Mouse (Mus musculus) myocyte (in vitro differentiated cells): ENCODE results near the gene Tenm4. TPM values are rescaled to one million over a fixed set of nuclear protein-coding genes. Genes with fewer than 3 reads are reported as not detected.

Experiments
- H3K27me3 ChIP-seq: one replicate; pipeline ENCODE4 v1.6.1; 2011; ENCODE audit not compliant: control insufficient read depth, insufficient read depth, insufficient read length
- H3K36me3 ChIP-seq: one replicate; pipeline ENCODE4 v1.6.1; 2011; ENCODE audit not compliant: control insufficient read depth, insufficient read depth
- H3K4me2 ChIP-seq: one replicate; pipeline ENCODE4 v1.6.1; 2011; ENCODE audit warnings: low read depth, control low read depth
- H3K4me3 ChIP-seq: one replicate; pipeline ENCODE4 v1.5.1; 2011; ENCODE audit warnings: mild to moderate bottlenecking, control low read depth, moderate library complexity
- H3K79me2 ChIP-seq: one replicate; pipeline ENCODE4 v1.6.1; 2011; ENCODE audit not compliant: control insufficient read depth, insufficient read depth
- H3ac ChIP-seq: one replicate; pipeline ENCODE4 v1.6.1; 2011; ENCODE audit not compliant: control insufficient read depth, insufficient read length
- CEBPB ChIP-seq: IDR thresholded peaks from 2 replicates; pipeline ENCODE4 v1.6.1; 2011; ENCODE audit warnings: mild to moderate bottlenecking, moderate library complexity; ENCODE audit not compliant: poor library complexity, insufficient read depth, severe bottlenecking
- E2F4 ChIP-seq: IDR thresholded peaks from one replicate; pipeline ENCODE4 v1.6.1; 2011; ENCODE audit warnings: mild to moderate bottlenecking, control low read depth, moderate library complexity; ENCODE audit not compliant: insufficient read depth
- MAX ChIP-seq: IDR thresholded peaks from one replicate; pipeline ENCODE4 v1.6.1; 2011; ENCODE audit warnings: low read depth, mild to moderate bottlenecking, control low read depth
- MYOD1 ChIP-seq, 3 experiments: IDR thresholded peaks; one replicate each; pipeline ENCODE4 v1.6.1; 2011; ENCODE audit warnings: control low read depth in 2 of 3, low read depth in 2 of 3, mild to moderate bottlenecking in 2 of 3, moderate library complexity in 1 of 3; ENCODE audit not compliant: insufficient read length in 2 of 3, control insufficient read depth in 1 of 3
- MYOG ChIP-seq, 3 experiments: IDR thresholded peaks; one replicate each; pipeline ENCODE4 v1.6.1; 2011; ENCODE audit warnings: control low read depth in 2 of 3, low read depth in 2 of 3, mild to moderate bottlenecking in 2 of 3; ENCODE audit not compliant: insufficient read length in 2 of 3, control insufficient read depth in 1 of 3, insufficient read depth in 1 of 3
- POLR2A ChIP-seq: IDR thresholded peaks from one replicate; pipeline ENCODE4 v1.6.1; 2011; ENCODE audit warnings: low read depth, mild to moderate bottlenecking, control low read depth, moderate library complexity; ENCODE audit not compliant: insufficient read length
- POLR2AphosphoS2 ChIP-seq: IDR thresholded peaks from one replicate; pipeline ENCODE4 v1.6.1; 2011; ENCODE audit warnings: low read depth, control low read depth; ENCODE audit not compliant: insufficient read length
- REST ChIP-seq: IDR thresholded peaks from one replicate; pipeline ENCODE4 v1.6.1; 2011; ENCODE audit warnings: mild to moderate bottlenecking, control low read depth, moderate library complexity; ENCODE audit not compliant: insufficient read depth, insufficient read length
- SRF ChIP-seq: IDR thresholded peaks from one replicate; pipeline ENCODE4 v1.6.1; 2011; ENCODE audit warnings: low read depth; ENCODE audit not compliant: control insufficient read depth, insufficient read length
- TCF12 ChIP-seq: IDR thresholded peaks from one replicate; pipeline ENCODE4 v1.6.1; 2011; ENCODE audit warnings: mild to moderate bottlenecking, control low read depth; ENCODE audit not compliant: poor library complexity, insufficient read depth, severe bottlenecking
- TCF3 ChIP-seq: IDR thresholded peaks from one replicate; pipeline ENCODE4 v1.6.1; 2011; ENCODE audit warnings: low read depth, control low read depth; ENCODE audit not compliant: insufficient read length
- USF1 ChIP-seq: IDR thresholded peaks from one replicate; pipeline ENCODE4 v1.6.1; 2011; ENCODE audit warnings: low read depth, mild to moderate bottlenecking, control low read depth, moderate library complexity
- polyA plus RNA-seq: library from polyadenylated mRNA; unstranded; fragments of >200 nt; fragmentation: generic; extraction: Trizol; gene quantifications from one replicate; pipeline ENCODE4 v1.2.1, GENCODE M21; 2012; ENCODE audit warnings: missing spikeins

The Tenm4 gene
- polyA plus RNA-seq, 1 experiment: 10.9 TPM

DNA sequence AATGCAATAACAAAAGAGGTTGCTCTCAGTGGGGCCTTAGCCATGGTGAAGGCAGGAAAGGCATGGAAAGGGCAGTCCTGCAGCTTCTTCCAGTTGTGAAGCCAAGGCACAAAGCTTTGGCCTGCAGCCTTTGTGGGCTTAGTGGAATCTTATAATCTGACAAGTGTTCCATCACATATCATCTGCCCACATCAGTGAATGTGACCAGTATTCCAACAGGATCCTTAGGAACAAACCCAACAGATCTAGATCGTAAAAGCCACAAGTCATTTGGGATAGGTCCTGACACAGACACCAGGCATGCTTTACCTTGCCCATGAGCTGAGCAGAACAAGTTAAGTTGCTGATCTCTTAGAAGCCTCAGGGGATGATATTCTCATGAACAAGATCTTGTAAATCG lies 262.3 kb downstream of the Tenm4 start:
- TF ChIP-seq POLR2AphosphoS2: no peak
- TF ChIP-seq TCF12: no peak
- TF ChIP-seq CEBPB: no peak
- TF ChIP-seq MAX: no peak
- no peak for TF ChIP-seq POLR2A
- no peak for TF ChIP-seq SRF
- no peak for TF ChIP-seq TCF3
- no peak for TF ChIP-seq USF1
- TF ChIP-seq MYOD1 (IDR thresholded peaks at IDR 0.05; ENCODE audit: control insufficient read depth in 1 of 3, insufficient read length in 2 of 3, low read depth in 2 of 3): no peak
- no peak for TF ChIP-seq E2F4
- TF ChIP-seq REST: no peak
- no peak for TF ChIP-seq MYOG (IDR thresholded peaks at IDR 0.05; ENCODE audit: control insufficient read depth in 1 of 3, insufficient read depth in 1 of 3, insufficient read length in 2 of 3, low read depth in 2 of 3)

DNA sequence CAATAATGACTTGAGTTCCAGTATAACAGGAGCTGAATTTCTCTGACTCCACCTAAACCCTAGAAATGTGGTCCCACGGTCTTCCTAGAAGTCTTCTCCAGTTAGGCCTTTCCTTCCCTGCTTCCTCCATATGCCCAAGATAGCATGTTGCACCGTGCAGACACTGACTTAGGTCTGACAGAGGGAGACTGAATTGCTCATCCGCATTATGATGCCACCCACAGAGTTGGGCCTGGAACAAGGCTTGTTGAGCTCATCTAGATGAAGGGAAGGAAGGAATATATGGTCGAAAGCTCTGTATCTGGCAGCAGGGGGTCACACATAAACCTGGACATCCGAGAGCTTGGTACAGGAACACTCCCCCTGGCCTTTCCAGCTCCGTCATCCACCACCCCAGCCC lies 267.3 kb downstream of the Tenm4 start:
- H3K79me2 ChIP-seq: no peaks in the 10 kb centered on the region
- no peaks in the 10 kb centered on the region for H3K36me3 ChIP-seq
- no peak overlapping the region for H3K4me2 ChIP-seq
- TF ChIP-seq MYOD1 (IDR thresholded peaks at IDR 0.05; ENCODE audit: control insufficient read depth in 1 of 3, insufficient read length in 2 of 3, low read depth in 2 of 3): no peak
- TF ChIP-seq TCF3: no peak
- TF ChIP-seq POLR2A: no peak
- no peak for TF ChIP-seq TCF12
- no peak for TF ChIP-seq SRF
- TF ChIP-seq USF1: no peak
- TF ChIP-seq MYOG (IDR thresholded peaks at IDR 0.05; ENCODE audit: control insufficient read depth in 1 of 3, insufficient read depth in 1 of 3, insufficient read length in 2 of 3, low read depth in 2 of 3): no peak
- TF ChIP-seq E2F4: no peak
- no peak for TF ChIP-seq REST
- no peak for TF ChIP-seq CEBPB
- no peak for TF ChIP-seq MAX
- TF ChIP-seq POLR2AphosphoS2: no peak
- H3K27me3 ChIP-seq: no peaks in the 10 kb centered on the region
- no peak overlapping the region for H3K4me3 ChIP-seq
- no peak overlapping the region for H3ac ChIP-seq

More for the DNA sequence above, 262.3 kb downstream of the Tenm4 start:
- H3K36me3 ChIP-seq: no peaks in the 10 kb centered on the region
- H3K4me3 ChIP-seq: no peak overlapping the region
- H3K4me2 ChIP-seq: no peak overlapping the region
- H3K27me3 ChIP-seq: no peaks in the 10 kb centered on the region
- H3K79me2 ChIP-seq: no peaks in the 10 kb centered on the region
- H3ac ChIP-seq: no peak overlapping the region

DNA sequence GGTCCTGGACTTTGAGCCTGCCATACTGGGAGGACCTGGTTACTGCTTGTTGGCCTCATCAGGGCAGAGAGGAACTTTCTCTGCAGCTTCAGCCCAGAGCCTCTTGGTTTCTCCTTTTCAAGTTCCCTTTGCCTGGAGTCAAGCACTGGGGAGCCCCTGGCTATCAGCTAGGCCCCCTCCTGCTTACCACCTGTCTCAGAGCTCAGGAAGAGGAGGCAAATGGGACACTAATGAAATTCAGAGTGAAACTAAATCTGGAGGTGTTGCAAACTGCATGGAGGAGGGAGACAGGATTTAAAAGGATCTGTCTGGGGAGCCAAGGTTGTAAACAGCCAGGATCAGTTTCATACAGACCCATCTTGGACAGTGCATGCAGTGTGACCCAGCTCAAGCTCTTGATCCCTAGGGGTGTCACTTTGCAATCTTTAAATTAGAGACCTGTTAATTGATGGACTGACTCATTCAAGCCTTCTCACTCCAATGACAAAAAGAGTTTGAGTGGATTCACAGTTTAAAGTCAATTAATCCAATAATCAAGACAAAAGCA lies 269.2 kb downstream of the Tenm4 start:
- no peaks in the 10 kb centered on the region for H3K27me3 ChIP-seq
- H3K79me2 ChIP-seq: no peaks in the 10 kb centered on the region
- no peak overlapping the region for H3K4me3 ChIP-seq
- H3K36me3 ChIP-seq: no peaks in the 10 kb centered on the region
- TF ChIP-seq E2F4 (no peak), REST (no peak), MYOD1 (IDR thresholded peaks at IDR 0.05; ENCODE audit: control insufficient read depth in 1 of 3, insufficient read length in 2 of 3, low read depth in 2 of 3) (no peak)
- H3K4me2 ChIP-seq: no peak overlapping the region
- no peak overlapping the region for H3ac ChIP-seq

DNA sequence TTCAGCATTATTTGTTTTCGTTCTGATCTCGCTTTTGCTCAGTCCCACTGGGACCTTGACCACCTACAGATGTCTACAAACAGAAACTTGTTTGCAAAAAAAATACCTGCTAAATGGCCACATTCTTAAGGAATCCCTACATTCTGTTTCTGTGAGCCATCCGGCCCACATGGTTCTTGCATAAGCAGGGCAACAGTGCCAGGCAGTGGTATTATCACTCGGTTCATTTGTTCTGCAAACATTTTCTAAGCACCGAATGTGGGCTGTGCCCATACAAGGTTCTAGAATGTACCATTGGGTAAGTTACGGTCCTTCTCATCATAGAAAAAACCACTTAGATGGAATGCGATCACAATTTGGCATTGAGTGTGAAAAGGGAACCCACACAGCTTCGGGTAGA lies 274.7 kb downstream of the Tenm4 start:
- TF ChIP-seq E2F4: no peak
- TF ChIP-seq TCF3: no peak
- no peak for TF ChIP-seq MYOG (IDR thresholded peaks at IDR 0.05; ENCODE audit: control insufficient read depth in 1 of 3, insufficient read depth in 1 of 3, insufficient read length in 2 of 3, low read depth in 2 of 3)
- no peak for TF ChIP-seq MYOD1 (IDR thresholded peaks at IDR 0.05; ENCODE audit: control insufficient read depth in 1 of 3, insufficient read length in 2 of 3, low read depth in 2 of 3)
- TF ChIP-seq CEBPB: no peak
- TF ChIP-seq TCF12: no peak
- TF ChIP-seq POLR2A: no peak
- TF ChIP-seq POLR2AphosphoS2: no peak
- TF ChIP-seq MAX: no peak
- no peak for TF ChIP-seq REST
- no peak for TF ChIP-seq SRF
- TF ChIP-seq USF1: no peak

DNA sequence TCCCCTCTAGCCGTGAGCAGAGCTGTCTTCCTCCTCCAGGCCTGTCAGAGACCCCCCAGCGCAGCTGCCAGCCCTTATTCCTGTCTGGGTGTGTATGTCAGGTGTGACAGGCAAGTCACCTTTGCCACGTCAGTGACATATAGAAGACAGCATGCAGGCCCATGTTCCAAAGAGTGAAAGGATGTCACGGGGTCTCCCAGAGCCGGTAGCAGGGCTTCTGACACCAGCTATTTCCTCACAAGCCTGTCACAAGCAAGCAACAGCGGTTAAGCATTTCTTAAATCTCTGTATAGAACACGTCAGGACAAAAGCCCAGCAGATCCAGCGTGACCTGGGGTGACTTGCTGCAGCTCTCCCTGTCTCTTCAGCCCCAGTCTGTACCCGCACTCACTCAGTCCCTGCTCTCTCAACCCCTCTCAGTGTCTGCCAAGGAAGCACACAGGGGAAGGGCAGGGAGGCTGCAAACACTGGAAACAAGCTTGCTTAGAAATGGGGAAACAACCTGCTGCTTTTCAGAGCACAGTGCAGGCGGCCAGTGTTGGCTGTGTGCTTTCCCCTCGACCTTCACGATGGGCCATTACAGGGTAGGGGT lies 276.9 kb downstream of the Tenm4 start:
- H3K4me2 ChIP-seq: no peak overlapping the region
- no peaks in the 10 kb centered on the region for H3K27me3 ChIP-seq
- no peak for TF ChIP-seq MAX
- TF ChIP-seq POLR2A: no peak
- TF ChIP-seq POLR2AphosphoS2: no peak
- TF ChIP-seq SRF: no peak
- TF ChIP-seq REST: no peak
- no peak for TF ChIP-seq MYOG (IDR thresholded peaks at IDR 0.05; ENCODE audit: control insufficient read depth in 1 of 3, insufficient read depth in 1 of 3, insufficient read length in 2 of 3, low read depth in 2 of 3)
- TF ChIP-seq MYOD1 (IDR thresholded peaks at IDR 0.05; ENCODE audit: control insufficient read depth in 1 of 3, insufficient read length in 2 of 3, low read depth in 2 of 3): no peak
- no peak for TF ChIP-seq USF1
- TF ChIP-seq TCF12: no peak
- no peak for TF ChIP-seq E2F4
- no peak for TF ChIP-seq CEBPB
- TF ChIP-seq TCF3: no peak
- no peaks in the 10 kb centered on the region for H3K79me2 ChIP-seq
- no peak overlapping the region for H3ac ChIP-seq
- H3K36me3 ChIP-seq: no peaks in the 10 kb centered on the region
- no peak overlapping the region for H3K4me3 ChIP-seq

More for the DNA sequence above, 274.7 kb downstream of the Tenm4 start:
- no peak overlapping the region for H3ac ChIP-seq
- H3K79me2 ChIP-seq: no peaks in the 10 kb centered on the region
- H3K4me3 ChIP-seq: no peak overlapping the region
- H3K4me2 ChIP-seq: no peak overlapping the region
- no peaks in the 10 kb centered on the region for H3K27me3 ChIP-seq
- no peaks in the 10 kb centered on the region for H3K36me3 ChIP-seq
